Mouse (Mus musculus): ENCODE data around the gene Ccdc6. TPM values are rescaled to one million over a fixed set of nuclear protein-coding genes. Genes with fewer than 3 reads are reported as not detected.

Ccdc6 gene
- total RNA-seq, 2 experiments from 2014 or later: 26.6 to 26.8 TPM

- intact Hi-C loops (cut with DNase I): no loop called here
- no peak for DNase-seq (ENCODE audit: low spot score)
Observed at GRCm38 (mm10) chr10:70123454-70123853, 26.5 kb downstream of the Ccdc6 start.

- intact Hi-C loops (cut with DNase I): no loop called here
- no peak for DNase-seq (ENCODE audit: low spot score)
Observed at GRCm38 (mm10) chr10:70125491-70125890, 28.6 kb downstream of the Ccdc6 start.

GRCm38 (mm10) chr10:70127273-70127672 is 30.4 kb downstream of the Ccdc6 start:
- no peak for DNase-seq (ENCODE audit: low spot score)
- intact Hi-C loops (cut with DNase I): no loop called here

GRCm38 (mm10) chr10:70128408-70128807 is 31.5 kb downstream of the Ccdc6 start:
- intact Hi-C loops (cut with DNase I): no loop called here
- no peak for DNase-seq (ENCODE audit: low spot score)

GRCm38 (mm10) chr10:70132087-70132560 is 35.2 kb downstream of the Ccdc6 start:
- peak; percentile 46 for DNase-seq (ENCODE audit: low spot score)
- intact Hi-C loops (cut with DNase I): no loop called here

- DNase-seq (ENCODE audit: low spot score): no peak
- intact Hi-C loops (cut with DNase I): no loop called here
Observed at GRCm38 (mm10) chr10:70132714-70133113, 35.8 kb downstream of the Ccdc6 start.

- no peak for DNase-seq (ENCODE audit: low spot score)
- intact Hi-C loops (cut with DNase I): no loop called here
Observed at GRCm38 (mm10) chr10:70133188-70133587, 36.3 kb downstream of the Ccdc6 start.

- intact Hi-C loops (cut with DNase I): loop anchor here (5.0 kb wide), 1 partner anchor 38 kb away; the partner anchor contains the start of gene Ccdc6
- no peak for DNase-seq (ENCODE audit: low spot score)
Observed at GRCm38 (mm10) chr10:70135680-70136079, 38.8 kb downstream of the Ccdc6 start.

- intact Hi-C loops (cut with DNase I): loop anchor here (5.0 kb wide), 1 partner anchor 40 kb away; the partner anchor contains the start of gene Ccdc6
- DNase-seq (ENCODE audit: low spot score): no peak
Observed at GRCm38 (mm10) chr10:70137652-70138051, 40.7 kb downstream of the Ccdc6 start.

- DNase-seq (ENCODE audit: low spot score): no peak
- intact Hi-C loops (cut with DNase I): loop anchor here (5.0 kb wide), 1 partner anchor 41 kb away; the partner anchor contains the start of gene Ccdc6
Observed at GRCm38 (mm10) chr10:70138150-70138549, 41.2 kb downstream of the Ccdc6 start.

- DNase-seq (ENCODE audit: low spot score): no peak
- intact Hi-C loops (cut with DNase I): loop anchor here (5.0 kb wide), 1 partner anchor 42 kb away; the partner anchor contains the start of gene Ccdc6
Observed at GRCm38 (mm10) chr10:70139368-70139767, 42.4 kb downstream of the Ccdc6 start.

- intact Hi-C loops (cut with DNase I): no loop called here
- DNase-seq (ENCODE audit: low spot score): no peak
Observed at GRCm38 (mm10) chr10:70140414-70140813, 43.5 kb downstream of the Ccdc6 start.

GRCm38 (mm10) chr10:70142623-70143022 is 45.7 kb downstream of the Ccdc6 start:
- no peak for DNase-seq (ENCODE audit: low spot score)
- intact Hi-C loops (cut with DNase I): no loop called here

GRCm38 (mm10) chr10:70144004-70144557 is 47.2 kb downstream of the Ccdc6 start:
- intact Hi-C loops (cut with DNase I): no loop called here
- DNase-seq (ENCODE audit: low spot score): no peak

GRCm38 (mm10) chr10:70145873-70146272 is 49.0 kb downstream of the Ccdc6 start:
- DNase-seq (ENCODE audit: low spot score): no peak
- intact Hi-C loops (cut with DNase I): loop anchor here (5.0 kb wide), 1 partner anchor 36 kb away; no protein-coding TSS in a partner anchor

- intact Hi-C loops (cut with DNase I): loop anchor here (5.0 kb wide), 1 partner anchor 33 kb away; no protein-coding TSS in a partner anchor
- DNase-seq (ENCODE audit: low spot score): no peak
Observed at GRCm38 (mm10) chr10:70149093-70149492, 52.2 kb downstream of the Ccdc6 start.

GRCm38 (mm10) chr10:70150301-70150700 is 53.4 kb downstream of the Ccdc6 start:
- DNase-seq (ENCODE audit: low spot score): no peak
- intact Hi-C loops (cut with DNase I): loop anchor here (5.0 kb wide), 1 partner anchor 53 kb away; the partner anchor contains the start of gene Ccdc6

GRCm38 (mm10) chr10:70151171-70151570 is 54.2 kb downstream of the Ccdc6 start:
- intact Hi-C loops (cut with DNase I): loop anchor here (5.0 kb wide), 1 partner anchor 54 kb away; the partner anchor contains the start of gene Ccdc6
- DNase-seq (ENCODE audit: low spot score): no peak

- intact Hi-C loops (cut with DNase I): loop anchor here (5.0 kb wide), 1 partner anchor 55 kb away; the partner anchor contains the start of gene Ccdc6
- no peak for DNase-seq (ENCODE audit: low spot score)
Observed at GRCm38 (mm10) chr10:70152190-70152743, 55.3 kb downstream of the Ccdc6 start.

GRCm38 (mm10) chr10:70153810-70154209 is 56.9 kb downstream of the Ccdc6 start:
- intact Hi-C loops (cut with DNase I): loop anchor here (5.0 kb wide), 1 partner anchor 57 kb away; the partner anchor contains the start of gene Ccdc6
- DNase-seq (ENCODE audit: low spot score): no peak

All from heart, postnatal 25 days (tissue).